Mouse (Mus musculus) heart, adult 18-20 months (tissue): ENCODE results near the gene Tor3a. TPM values are rescaled to one million over a fixed set of nuclear protein-coding genes. Genes with fewer than 3 reads are reported as not detected.

Experiments used
- DNase-seq, 2 experiments: peaks; one replicate each; pipeline ENCODE4 v3.0.0; 2021 to 2022; ENCODE audit warnings: mixed read lengths in 1 of 2
- total RNA-seq, 2 experiments: library from RNA; stranded (reverse); gene quantifications; 2 replicates each; pipeline ENCODE4 v1.2.3; 2021

Gene Tor3a
- total RNA-seq, 2 experiments from 2014 or later = 9.2 to 9.9 TPM

DNA sequence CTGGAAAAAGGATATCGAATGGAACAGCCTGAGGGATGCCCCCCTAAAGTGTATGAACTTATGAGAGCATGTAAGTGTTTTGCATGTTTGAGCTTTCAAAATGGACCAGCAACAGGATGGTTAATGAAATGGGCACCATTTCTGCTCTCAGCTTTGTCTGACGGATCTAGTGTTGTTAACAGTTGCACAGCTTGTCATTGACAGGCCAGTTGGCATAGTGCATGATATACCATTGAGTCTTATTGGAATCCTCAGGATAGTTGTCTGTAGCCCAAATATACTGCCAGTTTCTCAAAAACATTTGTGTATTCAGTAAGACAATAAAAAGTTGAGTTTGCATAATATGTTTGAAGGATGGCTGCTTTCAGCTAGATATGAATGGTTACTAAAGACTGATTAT lies 39.0 kb downstream of the Tor3a start:
- no peak for DNase-seq

DNA sequence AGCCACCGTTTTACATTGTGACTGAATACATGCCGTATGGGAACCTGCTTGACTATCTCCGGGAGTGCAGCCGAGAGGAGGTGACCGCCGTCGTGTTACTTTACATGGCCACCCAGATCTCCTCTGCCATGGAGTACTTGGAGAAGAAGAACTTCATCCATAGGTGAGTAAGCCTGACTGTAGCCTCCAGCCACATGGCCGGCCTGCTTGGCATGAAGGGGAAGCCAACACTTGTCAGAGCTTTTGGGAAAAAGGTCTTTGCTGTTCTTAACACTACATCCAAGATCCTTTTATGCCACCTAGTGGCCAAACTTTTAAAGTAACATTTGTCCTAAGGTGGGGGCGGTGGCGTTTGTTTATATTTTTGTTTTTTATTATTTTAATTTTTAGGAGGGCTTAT lies 41.1 kb downstream of the Tor3a start:
- peak; percentile 36 to 78 for DNase-seq

DNA sequence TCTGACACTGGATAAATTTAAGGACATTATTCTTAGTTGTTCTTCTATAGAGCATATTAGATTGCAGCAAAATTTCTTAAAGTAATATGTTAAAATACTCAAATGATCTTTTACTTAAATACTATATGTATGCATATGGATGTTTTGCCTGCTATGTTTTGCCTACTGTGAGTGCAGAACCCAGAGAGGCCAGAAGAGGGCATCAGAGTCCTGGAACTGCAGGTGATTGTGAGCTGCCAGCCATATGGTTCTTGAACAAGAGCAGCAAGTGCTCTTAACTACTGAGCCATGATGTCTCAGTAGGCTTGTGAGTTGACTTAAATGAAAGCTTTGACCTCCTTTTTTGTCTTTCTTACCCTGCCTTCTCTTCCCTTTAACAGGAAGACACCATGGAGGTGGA lies 43.2 kb downstream of the Tor3a start:
- DNase-seq = no peak

DNA sequence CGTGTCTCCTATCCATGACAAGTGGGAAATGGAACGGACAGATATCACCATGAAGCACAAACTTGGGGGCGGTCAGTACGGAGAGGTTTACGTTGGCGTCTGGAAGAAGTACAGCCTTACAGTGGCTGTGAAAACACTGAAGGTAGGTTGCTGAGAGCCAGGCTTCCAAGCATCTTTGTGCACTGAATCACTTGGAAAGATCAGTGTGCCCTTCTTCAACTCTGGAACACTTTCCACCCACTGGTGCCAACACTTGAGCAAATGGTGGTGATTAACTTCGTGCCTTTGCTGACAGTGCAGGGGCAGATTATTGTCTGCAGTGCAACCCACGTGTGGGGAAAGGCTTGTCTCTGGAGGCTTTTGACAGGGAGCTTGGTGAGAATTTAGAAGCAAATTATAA lies 44.2 kb downstream of the Tor3a start:
- no peak for DNase-seq

DNA sequence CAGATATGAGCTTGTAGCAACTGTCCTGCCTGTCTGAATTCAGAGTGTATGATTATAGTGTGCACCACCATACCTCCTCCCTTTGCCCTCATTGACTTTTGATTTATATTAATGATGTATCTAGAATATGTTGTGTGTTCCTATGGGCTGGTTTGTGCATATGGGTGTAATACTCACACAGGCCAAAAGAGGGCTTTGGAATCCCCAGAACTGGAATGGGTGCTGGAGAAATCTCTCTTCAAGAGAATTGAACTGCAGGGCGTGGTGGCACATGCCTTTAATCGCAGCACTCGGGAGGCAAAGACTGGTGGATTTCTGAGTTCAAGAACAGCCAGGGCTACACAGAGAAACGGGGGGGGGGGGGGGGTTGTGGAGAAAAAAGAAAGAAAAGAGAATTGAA lies 47.4 kb downstream of the Tor3a start:
- no peak for DNase-seq

DNA sequence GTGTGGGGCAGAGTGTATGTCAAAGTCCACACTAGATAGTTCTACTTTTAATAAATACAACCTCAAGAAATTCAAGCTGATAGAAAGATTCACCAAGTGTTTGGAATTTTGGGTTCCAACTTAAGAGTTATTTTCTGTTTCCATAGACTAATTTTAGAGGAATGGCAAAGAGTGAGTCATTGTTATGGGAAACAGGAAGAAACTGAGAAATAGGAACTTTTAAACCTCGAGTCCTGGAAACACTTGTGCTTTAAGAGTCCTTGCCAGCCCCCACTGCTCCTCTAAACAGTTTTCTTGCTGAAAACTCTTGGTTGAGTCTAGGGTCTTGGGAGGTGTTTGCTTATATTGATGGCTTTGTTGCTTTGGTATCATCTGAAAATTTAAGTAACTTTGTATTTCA lies 49.9 kb downstream of the Tor3a start:
- no peak for DNase-seq

DNA sequence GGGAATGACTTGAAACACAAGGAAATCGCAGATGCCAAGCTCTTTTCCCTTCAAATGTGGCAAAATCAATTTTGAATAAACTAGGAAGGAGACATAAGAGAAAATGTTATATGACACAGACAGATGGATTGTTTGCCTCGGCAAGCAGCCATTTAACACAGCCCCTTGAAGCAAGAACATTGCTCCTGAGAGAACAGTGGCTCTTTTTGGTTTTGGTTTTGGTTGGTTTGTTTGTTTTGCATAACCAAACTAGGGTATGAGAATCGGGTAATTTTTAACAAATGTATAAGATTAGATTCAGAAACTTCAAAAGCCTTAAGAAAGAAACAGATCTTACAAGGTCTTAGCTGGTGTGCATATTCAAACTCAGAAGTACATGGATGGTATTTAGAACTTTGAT lies 53.2 kb downstream of the Tor3a start:
- DNase-seq = no peak

DNA sequence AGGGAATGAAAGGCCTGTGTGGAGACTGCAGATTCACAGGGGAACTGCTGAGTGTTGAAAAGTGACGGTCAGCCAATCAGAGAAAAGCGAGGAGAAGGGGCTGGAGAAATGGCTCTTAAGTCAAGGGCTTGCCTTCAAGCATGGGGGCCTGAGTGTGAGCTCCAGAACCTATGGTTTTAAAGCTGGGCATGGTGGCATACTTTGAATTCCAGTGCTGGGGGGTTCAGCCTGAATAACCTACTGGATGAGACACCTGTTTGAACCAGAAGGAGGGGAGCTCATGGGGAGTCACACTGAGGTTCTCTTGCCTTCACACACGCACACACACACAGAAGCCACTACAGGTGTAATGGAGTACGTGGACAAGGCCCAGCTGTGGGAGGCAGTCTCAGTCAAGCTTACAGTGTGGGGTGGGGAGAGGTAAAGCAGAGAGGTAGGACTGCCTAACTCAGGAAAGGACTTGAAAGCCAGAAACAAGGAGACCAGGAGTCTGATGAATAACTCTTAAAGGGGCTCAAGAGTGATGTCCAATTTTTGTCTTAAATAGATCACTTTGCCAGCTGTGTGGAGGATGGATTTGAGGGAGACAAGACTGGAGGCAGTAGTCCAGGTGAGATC lies 53.8 kb downstream of the Tor3a start:
- no peak for DNase-seq

DNA sequence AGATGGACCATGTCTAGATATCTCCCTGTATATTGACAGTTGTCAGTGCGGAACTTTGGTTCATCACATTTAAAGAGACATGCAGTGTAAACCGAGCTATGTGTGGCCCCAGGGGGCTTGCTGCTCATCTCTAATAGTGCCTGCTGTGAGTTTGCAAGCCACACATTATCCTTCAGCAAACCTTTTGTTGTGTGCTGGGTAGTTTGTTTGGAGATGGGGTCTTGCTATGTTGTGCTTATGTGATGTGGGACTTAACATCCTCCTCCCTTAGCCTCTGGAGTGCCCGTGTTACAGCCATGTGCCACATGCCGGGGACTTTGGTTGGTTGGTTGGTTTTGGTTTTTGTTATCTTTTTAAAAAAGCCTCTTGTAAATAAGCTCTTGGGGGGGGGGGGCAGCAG lies 56.3 kb downstream of the Tor3a start:
- no peak for DNase-seq

DNA sequence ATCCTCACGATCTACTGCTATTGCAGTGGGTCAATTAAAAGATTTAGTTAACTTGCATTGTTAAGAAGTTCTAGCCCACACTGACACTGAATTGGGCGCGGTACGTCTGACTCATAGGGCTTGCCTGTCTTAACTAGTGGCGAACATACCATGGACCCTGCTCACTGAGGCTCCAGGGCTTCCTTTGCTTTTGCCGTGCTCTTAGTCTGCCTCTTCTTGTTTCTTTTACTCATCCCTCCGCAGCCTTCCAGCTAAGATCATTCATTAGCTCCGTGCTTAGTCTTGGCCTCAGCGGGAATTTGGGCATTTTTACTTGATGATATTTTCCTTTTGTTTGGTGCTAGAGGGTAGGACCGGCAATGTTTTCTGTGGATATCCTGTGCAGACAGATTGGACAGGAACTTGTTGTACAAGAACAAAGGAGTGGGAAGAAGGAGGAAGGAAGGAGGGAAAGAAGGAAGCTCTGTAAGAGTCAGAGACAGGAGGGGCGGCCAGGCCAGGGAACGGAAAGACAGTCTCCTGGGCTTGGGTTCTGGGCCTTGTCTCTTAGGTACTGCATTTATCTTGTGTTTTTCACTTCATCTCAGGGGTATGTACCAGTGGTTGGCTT lies 57.1 kb downstream of the Tor3a start:
- DNase-seq = peak; percentile 15 to 34

DNA sequence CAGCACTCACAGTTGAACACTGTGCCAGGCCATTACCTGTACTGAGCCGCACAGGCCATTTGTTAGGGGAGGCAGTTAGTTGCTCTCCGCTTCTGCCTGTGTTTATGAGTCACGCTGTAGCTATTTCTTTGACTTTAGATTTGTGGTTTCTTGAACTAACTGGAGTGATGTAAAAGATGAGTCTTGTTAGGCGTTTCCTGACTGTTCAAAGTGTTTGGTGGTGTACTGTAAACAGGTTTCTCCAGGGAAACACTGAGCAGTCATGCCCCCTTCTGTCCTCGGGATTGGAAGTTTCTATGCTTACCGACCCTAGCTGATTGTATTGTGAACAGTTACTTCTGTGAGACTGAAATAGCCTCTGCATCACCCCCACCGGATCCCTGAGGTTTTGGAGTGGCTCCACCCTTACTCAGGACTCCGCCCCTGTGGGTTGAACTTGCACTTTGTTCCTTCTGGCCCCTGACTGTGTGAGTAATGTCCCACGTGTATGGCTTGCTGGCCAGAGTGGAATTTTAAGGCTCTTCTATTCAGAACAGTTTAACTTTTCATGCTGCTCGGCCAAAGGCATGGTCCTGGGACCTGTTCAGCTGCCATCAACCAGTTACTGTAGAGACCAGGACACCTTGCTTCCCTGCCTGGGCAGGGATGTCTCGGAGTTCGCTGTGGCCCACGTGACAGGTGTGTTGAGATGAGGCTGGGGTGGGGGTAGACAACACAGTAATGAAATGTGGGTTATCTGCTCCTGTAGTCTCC lies 58.6 kb downstream of the Tor3a start:
- peak; percentile 87 to 92 for DNase-seq

DNA sequence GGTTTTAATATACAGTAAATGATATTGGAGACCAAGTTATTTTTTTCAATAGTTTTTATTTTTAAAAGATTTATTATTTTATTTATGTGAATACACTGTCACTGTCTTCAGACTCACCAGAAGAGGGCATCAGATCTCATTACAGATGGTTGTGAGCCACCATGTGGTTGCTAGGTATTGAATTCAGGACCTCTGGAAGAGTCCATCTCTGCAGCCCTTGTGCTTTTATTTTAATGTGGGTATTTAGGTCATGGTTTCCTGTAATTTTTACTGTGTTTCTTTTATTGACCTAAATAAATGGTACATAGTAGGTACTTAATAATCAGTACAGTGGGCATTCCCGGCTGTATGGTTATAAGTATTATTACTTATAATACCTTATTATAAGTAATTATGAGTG lies 59.4 kb downstream of the Tor3a start:
- no peak for DNase-seq

DNA sequence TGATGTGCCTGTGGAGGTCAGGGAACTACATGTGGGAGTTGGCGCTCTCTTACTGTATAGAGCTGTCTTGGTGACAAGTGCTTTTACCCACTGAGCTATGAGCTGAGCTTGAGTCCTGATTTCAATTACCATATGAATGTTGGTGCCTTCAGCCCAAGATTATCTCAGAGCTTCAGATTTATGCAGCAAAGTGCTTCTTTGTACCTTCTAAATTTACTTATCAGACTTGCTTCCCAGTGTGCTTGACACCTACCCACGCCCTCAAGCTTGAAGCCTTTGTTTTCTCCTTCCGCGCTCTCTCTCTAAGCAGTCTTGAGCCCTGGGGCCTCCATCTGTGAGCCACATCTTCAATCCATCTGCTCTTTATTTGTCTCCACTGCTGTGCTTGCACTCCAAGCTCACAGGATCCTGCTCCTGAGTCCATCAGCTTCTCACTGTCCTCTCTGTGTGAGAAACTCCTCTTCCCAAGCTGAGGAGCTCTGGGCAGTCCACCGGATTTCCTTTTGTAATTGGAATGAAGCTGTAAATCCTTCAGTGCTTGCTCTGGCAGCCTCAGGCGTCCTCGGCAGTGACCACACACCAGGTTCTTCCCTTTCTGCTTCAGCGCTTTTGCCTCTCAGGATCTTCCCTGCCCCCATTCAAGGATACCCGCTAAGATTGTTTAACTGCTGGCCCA lies 60.2 kb downstream of the Tor3a start:
- peak in 1 of 2 experiments; percentile 26 for DNase-seq

DNA sequence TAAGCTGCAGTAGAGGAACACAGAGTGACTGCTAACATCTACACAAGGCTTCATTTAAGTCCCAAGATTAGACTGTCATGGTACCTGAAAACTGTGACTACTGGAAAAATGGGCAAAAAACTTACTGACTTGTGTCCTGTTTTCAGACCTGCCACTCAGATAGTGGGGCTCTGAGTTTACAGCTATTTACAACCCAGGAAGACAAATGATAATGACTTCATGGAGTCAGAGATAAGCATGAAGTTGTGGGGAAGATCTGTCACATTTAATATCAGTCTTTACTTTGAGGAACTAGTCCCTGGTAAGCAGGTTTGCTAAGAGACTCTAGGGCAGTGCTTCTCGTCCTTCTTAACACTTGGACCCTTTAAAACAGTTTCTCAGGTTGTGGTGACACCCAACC lies 63.9 kb downstream of the Tor3a start:
- DNase-seq = no peak

DNA sequence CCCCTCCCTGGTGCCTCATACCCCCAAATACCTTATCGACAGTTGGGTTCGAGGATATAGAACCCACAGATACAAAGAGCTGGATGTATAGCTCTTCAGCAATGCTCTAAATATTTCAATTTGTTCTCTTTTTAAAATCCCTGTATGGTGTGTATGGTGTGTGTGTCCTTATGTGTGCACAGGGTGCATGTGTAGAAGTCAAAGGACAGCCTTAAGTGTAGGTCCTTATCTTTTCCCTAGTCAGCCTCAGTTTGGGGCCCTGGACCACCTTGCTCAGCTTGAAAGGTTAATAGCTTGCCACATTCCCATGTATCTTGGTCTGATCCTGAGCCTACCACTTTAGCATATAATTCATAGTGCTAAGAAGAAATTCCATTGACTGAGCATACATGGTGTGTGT lies 65.7 kb downstream of the Tor3a start:
- DNase-seq = no peak

DNA sequence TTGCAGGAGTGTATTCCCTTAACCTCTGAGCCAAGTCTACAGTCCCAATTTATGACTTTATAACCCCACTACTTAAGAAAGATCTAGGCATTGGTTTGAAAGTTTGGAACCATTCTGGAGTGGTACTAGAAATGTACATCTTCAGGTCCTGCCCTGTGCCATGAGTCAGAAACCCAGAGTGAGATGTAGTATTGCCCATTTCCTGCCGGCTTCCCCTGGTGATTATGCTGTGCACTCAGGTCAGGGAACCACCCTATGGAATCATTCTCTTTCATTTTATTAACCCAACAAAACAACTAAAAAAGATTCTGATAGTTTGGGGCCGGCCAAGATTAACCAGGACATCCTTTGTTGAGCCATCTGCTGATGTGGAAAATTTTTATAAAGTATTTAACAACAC lies 68.2 kb downstream of the Tor3a start:
- no peak for DNase-seq

DNA sequence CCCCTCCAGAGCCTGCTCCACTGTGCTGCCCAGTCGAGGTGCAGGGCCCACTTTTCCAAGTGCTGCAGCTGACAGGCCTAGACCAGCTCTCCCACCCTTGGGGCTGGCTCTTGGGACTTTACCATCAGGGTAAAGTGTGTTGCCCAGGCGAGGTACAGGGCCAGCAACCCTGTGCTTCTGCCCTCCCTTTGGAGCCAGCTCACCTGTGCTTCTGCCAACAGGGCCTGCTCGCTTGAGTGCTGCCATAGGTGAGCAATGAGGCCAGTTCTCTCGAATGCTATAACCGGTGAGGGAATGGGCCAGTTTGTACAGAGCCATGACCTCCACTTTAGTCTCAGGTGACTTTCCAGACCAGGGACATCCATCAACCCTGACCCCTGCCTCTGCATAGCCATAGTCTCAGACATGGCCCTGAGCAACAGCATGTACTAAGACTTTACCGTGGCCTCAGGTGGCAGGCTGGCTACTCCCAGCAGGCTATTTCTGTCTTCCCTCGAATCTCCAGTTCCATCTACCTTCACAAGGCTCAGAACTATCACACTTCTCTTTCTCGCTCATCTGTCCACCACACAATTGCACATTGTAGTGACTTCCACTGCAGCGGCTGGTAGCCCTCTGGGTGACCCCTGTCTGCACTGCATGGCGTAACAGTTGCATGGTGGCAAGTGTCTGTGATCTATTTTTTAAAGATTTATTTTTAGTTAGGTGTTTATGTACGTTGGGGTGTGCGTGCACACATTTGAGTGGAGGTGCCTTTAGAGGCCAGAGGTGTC lies 68.9 kb downstream of the Tor3a start:
- DNase-seq = no peak

Other genes starting within 250 kb of the Tor3a start
- gene Soat1, start 200.0 kb downstream of the Tor3a start, total RNA-seq = 10 to 100 TPM in 1 of 2 experiments, 1 to 10 TPM in 1; 8.2 to 11.9 TPM
- 10 to 100 TPM; 47.2 to 51.9 TPM for gene Gm10031, start 150.3 kb downstream of the Tor3a start, total RNA-seq
- 10 to 100 TPM; 24.4 to 26.1 TPM for gene Abl2, start 115.6 kb downstream of the Tor3a start, total RNA-seq
- 10 to 100 TPM; 59.9 to 61.3 TPM for gene Fam20b, start 44.7 kb upstream of the Tor3a start, total RNA-seq
- gene Angptl1, start 164.2 kb upstream of the Tor3a start, total RNA-seq = 1 to 10 TPM; 2.1 to 3.1 TPM